Mouse (Mus musculus): ENCODE measurements at regions not wholly inside any gene's neighbourhood (a gene's known extent, or its start where the extent isn't known, plus 50 kb on each side); places are given as distances from the start of the nearest gene placed in this dataset.

DNA sequence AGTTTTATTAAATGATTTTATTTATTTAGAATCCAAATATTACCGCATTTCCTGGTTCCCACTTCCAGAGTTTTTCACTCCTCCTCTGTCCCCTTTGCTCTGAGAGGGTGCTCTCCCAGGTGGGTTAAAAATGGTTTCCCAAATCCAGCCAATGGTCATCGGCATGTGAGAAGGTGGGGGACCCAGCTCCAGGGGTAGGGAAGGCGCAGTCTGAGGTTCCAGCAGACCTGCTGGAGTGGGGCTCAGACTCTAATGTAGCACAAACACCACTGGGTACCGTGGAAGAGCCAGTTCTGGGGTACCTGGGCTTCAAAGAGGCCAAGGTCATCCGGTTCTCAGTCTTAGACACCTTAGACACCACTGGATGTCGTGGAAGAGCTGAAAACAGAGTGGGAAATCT is 875.6 kb downstream of the Fscb start:
- no peak for TF ChIP-seq CTCF (IDR thresholded peaks at IDR 0.05)
- no peak for TF ChIP-seq POLR2A (IDR thresholded peaks at IDR 0.05; ENCODE audit: insufficient read depth, low read depth, low read length)
- TF ChIP-seq EP300 (IDR thresholded peaks at IDR 0.05; ENCODE audit: insufficient read depth, low read depth, low read length) = no peak

Measured in heart, adult 2 months (tissue).